Mouse (Mus musculus) limb, embryonic 14.5 days (tissue): ENCODE measurements around the gene Ilk. TPM values are rescaled to one million over a fixed set of nuclear protein-coding genes. Genes with fewer than 3 reads are reported as not detected.
A peak's percentile ranks its signal among the peaks of the same experiment; 100 is the strongest.

Source experiments
- ATAC-seq: fragments of 200-750 bp; cut with Nextera tagmentation; 2 replicates; pipeline ENCODE4 v1.8.0; 2017; ENCODE audit warnings: low read depth, moderate number of reproducible peaks, moderate TSS enrichment; ENCODE audit not compliant: low FRiP score
- DNase-seq: peaks from one replicate; pipeline ENCODE4 v3.0.0-alpha.2; 2015; ENCODE audit warnings: low spot score
- H3K27ac ChIP-seq: fragments of 300-500 bp; sonication (generic); replicated peaks from 2 replicates; pipeline ENCODE4 v1.5.1; 2014; ENCODE audit warnings: low read depth, mild to moderate bottlenecking, low read length, moderate library complexity, mixed read lengths
- H3K27me3 ChIP-seq: fragments of 300-500 bp; sonication (generic); 2 replicates; pipeline ENCODE4 v1.6.1; 2014; ENCODE audit warnings: low read length, mixed read lengths; ENCODE audit not compliant: control insufficient read depth, insufficient read depth
- H3K36me3 ChIP-seq: fragments of 300-500 bp; sonication (generic); 2 replicates; pipeline ENCODE4 v1.6.1; 2014; ENCODE audit warnings: mild to moderate bottlenecking, low read length, moderate library complexity, mixed read lengths; ENCODE audit not compliant: control insufficient read depth, insufficient read depth
- H3K4me1 ChIP-seq: fragments of 300-500 bp; sonication (generic); 2 replicates; pipeline ENCODE4 v1.6.1; 2014; ENCODE audit warnings: antibody characterized with exemption, low read length, mixed read lengths; ENCODE audit not compliant: control insufficient read depth, insufficient read depth
- H3K4me2 ChIP-seq: fragments of 300-500 bp; sonication (generic); replicated peaks from 2 replicates; pipeline ENCODE4 v1.6.1; 2014; ENCODE audit warnings: low read depth, mild to moderate bottlenecking, low read length, moderate library complexity; ENCODE audit not compliant: severe bottlenecking
- H3K4me3 ChIP-seq: fragments of 300-500 bp; sonication (generic); replicated peaks from 2 replicates; pipeline ENCODE4 v1.5.1; 2014; ENCODE audit warnings: low read length
- H3K9ac ChIP-seq: fragments of 300-500 bp; sonication (generic); 2 replicates; pipeline ENCODE4 v1.6.1; 2014; ENCODE audit warnings: mild to moderate bottlenecking, low read depth, low read length, moderate library complexity; ENCODE audit not compliant: severe bottlenecking
- H3K9me3 ChIP-seq: fragments of 300-500 bp; sonication (generic); 2 replicates; pipeline ENCODE4 v1.6.1; 2016; ENCODE audit warnings: low read length; ENCODE audit not compliant: control insufficient read depth
- POLR2A ChIP-seq: fragments of 200-500 bp; IDR thresholded peaks from 2 replicates; pipeline ENCODE4 v1.8.0; 2012; ENCODE audit warnings: inconsistent platforms, mild to moderate bottlenecking, moderate library complexity, borderline replicate concordance; ENCODE audit not compliant: insufficient read depth, insufficient read length; ENCODE audit errors: extremely low read depth
- WGBS: fragments of 180-500 bp; shearing (Covaris S2); extraction: QIAGEN DNeasy Blood & Tissue Kit; methylation state at CpG from one replicate; pipeline ENCODE4 v1.1.7; 2014; 5-methylcytosine and 5-hydroxymethylcytosine counted together
- polyA plus RNA-seq, 2 experiments: library from polyadenylated mRNA; depleted of rRNA in 1 of 2; stranded (reverse) in 1 of 2; unstranded in 1 of 2; fragments of >200 nt; fragmentation: Nextera tagmentation in 1 of 2; extraction: Ambion mirVana in 1 of 2; gene quantifications; 2 replicates each; pipeline versions ENCODE4 v1.2.1 to v1.2.3; 2012 to 2014

Gene Ilk
- polyA plus RNA-seq, 2 experiments = 333 to 358 TPM

DNA sequence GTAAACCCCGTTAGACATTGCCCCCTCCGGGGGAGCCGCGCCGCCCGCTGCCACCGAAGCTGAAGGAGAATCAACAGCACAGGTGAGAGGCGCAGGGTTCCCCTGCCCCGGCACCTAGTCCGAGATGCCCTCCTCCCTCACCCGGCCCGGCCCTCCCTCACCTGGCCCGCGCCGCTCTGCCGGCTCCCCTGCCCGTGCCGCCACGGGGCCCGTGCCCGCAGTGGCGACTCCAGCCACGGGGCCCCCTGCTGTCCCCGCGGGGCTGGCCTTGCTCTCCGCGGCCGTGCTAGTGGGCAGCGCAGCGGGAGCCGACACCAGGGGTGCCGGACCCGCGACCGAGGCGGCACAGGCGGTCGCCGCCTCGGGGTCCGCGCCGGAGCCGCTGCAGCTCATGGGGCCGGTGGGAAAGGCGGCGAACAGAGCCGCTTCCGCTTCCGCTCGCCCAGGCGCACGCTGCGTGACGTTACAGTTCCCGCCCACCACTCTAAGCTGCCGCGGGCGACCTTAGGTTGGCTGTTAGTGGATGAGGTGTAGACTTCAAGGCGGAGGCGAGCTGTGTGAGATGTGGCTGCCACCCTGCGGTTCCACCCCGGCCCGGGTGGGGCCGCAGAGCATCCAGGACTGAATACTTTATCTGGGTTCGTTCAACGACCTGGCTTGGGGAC lies 7.7 kb downstream of the Ilk start, which contains the start of gene Taf10:
Taf10 (minus strand) TSS at position 436 of the 665 bp plus-strand sequence.
- Histone ChIP-seq H3K9me3 (no peaks in the 10 kb centered on the region), H3K36me3 (peaks cover 42% of the 10 kb centered on the region), H3K27ac (peak within 1 kb of the TSS; percentile 77), H3K4me3 (peak within 1 kb of the TSS; percentile 88), H3K9ac (peak within 1 kb of the TSS; percentile 87), H3K27me3 (no peaks in the 10 kb centered on the region), H3K4me1 (peaks cover 3% of the 10 kb centered on the region; the same call in 1 of the 2 replicates), H3K4me2 (peak within 1 kb of the TSS; percentile 76)
- 0% methylated on average over 19 of the region's 67 CpGs for WGBS
- peak; percentile 33; the same call in 1 of the 2 replicates for TF ChIP-seq POLR2A
- DNase-seq = peak; percentile 89
- ATAC-seq = peak; percentile 95

DNA sequence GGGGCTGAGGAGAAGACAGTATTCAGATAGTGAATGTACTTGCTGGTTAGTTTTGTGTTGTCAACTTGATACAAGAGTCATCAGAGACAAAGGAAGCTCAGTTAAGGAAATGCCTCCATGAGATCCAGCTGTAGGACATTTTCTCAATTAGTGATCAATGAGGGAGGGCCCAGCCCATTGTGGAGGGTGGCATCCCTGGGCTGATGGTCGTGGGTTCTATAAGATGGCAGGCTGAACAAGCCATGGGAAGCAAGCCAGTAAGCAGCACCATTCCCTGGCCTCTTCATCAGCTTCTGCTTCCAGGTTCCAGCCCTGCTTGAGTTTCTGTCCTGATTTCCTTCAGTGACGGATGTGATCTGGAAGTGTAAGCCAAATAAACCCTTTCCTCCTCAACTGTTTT lies 11.4 kb downstream of the Ilk start:
- TF ChIP-seq POLR2A = no peak
- H3K9me3 ChIP-seq = no peaks in the 10 kb centered on the region
- peaks cover 5% of the 10 kb centered on the region; the same call in 1 of the 2 replicates for H3K4me1 ChIP-seq
- H3K27ac ChIP-seq = no peak overlapping the region
- peaks cover 19% of the 10 kb centered on the region for H3K36me3 ChIP-seq
- H3K9ac ChIP-seq = no peak overlapping the region
- no peak for ATAC-seq
- no peak for DNase-seq
- no peak overlapping the region for H3K4me2 ChIP-seq
- no peak overlapping the region for H3K4me3 ChIP-seq
- H3K27me3 ChIP-seq = no peaks in the 10 kb centered on the region
- WGBS = 80% methylated on average over 2 of the region's 2 CpGs

DNA sequence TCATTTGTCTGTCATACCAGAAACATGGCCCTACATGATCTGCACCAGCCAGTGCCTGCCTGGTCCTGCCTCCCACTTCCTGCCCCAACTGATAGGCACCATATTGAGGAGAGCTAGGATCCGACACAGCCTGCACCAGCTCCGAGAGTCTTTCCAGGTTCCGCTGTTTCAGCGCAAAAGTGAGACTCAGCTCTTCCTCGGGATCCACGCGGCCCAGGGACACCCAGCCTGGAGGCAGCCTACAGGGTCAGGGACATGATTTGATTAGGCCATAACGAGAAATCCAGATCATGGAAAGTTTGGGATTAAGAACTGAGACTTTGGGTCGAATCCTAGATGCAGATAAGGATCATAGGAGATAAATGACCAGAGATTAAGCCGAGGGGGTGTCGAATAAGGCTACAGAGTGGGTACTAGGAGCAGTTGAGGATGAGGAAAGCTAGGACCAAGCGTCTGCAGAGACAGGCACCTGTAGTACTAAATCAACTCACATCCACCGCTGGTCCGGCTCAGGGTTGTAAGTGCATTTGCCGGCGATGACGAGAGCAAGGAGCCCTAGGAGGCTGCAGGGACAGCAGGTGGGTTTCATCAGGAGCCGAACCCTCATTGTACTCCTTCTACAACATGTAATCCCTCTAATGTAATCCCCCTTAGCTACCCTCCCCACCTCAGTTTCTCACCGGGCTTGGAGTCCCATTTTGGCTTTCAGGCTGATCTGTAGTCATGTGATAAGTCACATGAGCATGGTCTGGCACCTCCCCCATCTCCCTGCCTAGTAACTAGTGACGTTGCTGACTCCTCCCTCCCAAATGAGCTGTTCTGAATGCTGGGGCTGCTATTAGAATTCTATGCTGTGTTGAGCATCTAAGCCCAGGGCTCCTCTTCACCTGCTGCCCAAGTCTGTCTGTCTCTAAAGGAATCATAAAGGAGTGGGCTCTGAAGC lies 15.4 kb downstream of the Ilk start, which contains the start of gene Tpp1:
Tpp1 (minus strand) TSS at position 745 of the 943 bp plus-strand sequence.
- no peaks in the 10 kb centered on the region for H3K9me3 ChIP-seq
- peaks cover 50% of the 10 kb centered on the region for H3K36me3 ChIP-seq
- ATAC-seq (peak; percentile 95), DNase-seq (peak; percentile 94)
- peak within 1 kb of the TSS; percentile 61 for H3K9ac ChIP-seq
- no peak for TF ChIP-seq POLR2A
- H3K27me3 ChIP-seq = no peaks in the 10 kb centered on the region
- peak within 1 kb of the TSS; percentile 51 for H3K4me3 ChIP-seq
- peak within 1 kb of the TSS; percentile 66 for H3K4me2 ChIP-seq
- WGBS = 22% methylated on average over 20 of the region's 20 CpGs
- no peak within 1 kb of the TSS; the same call in 1 of the 2 replicates for H3K27ac ChIP-seq
- H3K4me1 ChIP-seq = peaks cover 5% of the 10 kb centered on the region; the same call in 1 of the 2 replicates

DNA sequence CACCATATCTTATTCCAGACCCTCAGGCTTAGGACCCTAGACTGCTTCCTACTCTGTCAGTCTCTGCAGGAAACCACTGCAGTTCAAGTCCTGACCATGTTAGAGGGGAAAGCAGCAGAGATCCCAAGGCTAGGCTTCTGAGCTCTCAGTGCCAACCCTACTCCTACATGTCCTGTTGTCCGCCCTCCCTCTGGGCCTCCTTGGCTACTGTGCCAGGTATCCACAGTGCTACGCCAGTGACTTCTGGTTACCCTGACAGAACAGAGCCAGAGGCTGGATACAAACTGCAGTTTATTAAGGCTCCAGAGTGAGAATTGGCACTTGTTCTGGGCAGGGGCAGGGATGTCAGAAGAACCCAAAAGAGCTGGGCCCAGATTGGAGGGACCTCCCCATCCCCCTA lies 16.3 kb downstream of the Ilk start:
- TF ChIP-seq POLR2A = no peak
- Histone ChIP-seq H3K4me2 (no peak overlapping the region), H3K36me3 (peaks cover 57% of the 10 kb centered on the region), H3K9ac (no peak overlapping the region), H3K9me3 (no peaks in the 10 kb centered on the region), H3K27ac (no peak overlapping the region), H3K4me3 (no peak overlapping the region), H3K27me3 (no peaks in the 10 kb centered on the region), H3K4me1 (peaks cover 5% of the 10 kb centered on the region; the same call in 1 of the 2 replicates)
- WGBS = 96% methylated on average over 2 of the region's 2 CpGs
- ATAC-seq (no peak), DNase-seq (no peak)

DNA sequence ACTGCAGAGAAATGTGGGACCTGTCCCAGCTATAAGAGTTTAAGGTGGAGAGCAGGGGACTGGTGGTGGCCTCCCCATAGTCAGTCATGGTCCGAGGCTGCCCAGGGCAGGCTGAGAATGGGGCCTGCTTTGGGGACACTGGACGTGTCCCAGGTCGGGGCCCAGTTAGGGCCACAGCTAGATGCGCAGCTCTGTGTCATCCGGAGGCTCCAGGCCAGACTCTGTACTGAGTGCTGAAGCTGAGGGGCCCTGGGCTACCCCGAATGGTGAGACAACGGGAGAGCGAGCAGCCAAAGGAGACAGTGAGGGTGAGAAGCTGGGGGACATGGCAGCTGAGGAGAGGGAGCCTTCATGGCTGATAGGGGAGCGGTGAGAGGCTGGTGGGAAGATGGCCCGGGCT lies 16.9 kb downstream of the Ilk start:
- Histone ChIP-seq H3K9me3 (no peaks in the 10 kb centered on the region), H3K27me3 (no peaks in the 10 kb centered on the region), H3K4me3 (no peak overlapping the region), H3K4me2 (no peak overlapping the region), H3K27ac (no peak overlapping the region), H3K36me3 (peaks cover 63% of the 10 kb centered on the region), H3K9ac (no peak overlapping the region), H3K4me1 (peaks cover 5% of the 10 kb centered on the region; the same call in 1 of the 2 replicates)
- 94% methylated on average over 10 of the region's 10 CpGs for WGBS
- DNase-seq = no peak
- no peak for ATAC-seq
- TF ChIP-seq POLR2A = no peak
